Mouse (Mus musculus) ovary, adult 18-20 months (tissue): ENCODE data around the gene Mylip.
A peak's percentile ranks its signal among the peaks of the same experiment; 100 is the strongest.

ENCODE experiments used
- DNase-seq: peaks from one replicate; pipeline ENCODE4 v3.0.0; 2022; ENCODE audit warnings: low spot score, mixed read lengths

The Mylip gene

DNA sequence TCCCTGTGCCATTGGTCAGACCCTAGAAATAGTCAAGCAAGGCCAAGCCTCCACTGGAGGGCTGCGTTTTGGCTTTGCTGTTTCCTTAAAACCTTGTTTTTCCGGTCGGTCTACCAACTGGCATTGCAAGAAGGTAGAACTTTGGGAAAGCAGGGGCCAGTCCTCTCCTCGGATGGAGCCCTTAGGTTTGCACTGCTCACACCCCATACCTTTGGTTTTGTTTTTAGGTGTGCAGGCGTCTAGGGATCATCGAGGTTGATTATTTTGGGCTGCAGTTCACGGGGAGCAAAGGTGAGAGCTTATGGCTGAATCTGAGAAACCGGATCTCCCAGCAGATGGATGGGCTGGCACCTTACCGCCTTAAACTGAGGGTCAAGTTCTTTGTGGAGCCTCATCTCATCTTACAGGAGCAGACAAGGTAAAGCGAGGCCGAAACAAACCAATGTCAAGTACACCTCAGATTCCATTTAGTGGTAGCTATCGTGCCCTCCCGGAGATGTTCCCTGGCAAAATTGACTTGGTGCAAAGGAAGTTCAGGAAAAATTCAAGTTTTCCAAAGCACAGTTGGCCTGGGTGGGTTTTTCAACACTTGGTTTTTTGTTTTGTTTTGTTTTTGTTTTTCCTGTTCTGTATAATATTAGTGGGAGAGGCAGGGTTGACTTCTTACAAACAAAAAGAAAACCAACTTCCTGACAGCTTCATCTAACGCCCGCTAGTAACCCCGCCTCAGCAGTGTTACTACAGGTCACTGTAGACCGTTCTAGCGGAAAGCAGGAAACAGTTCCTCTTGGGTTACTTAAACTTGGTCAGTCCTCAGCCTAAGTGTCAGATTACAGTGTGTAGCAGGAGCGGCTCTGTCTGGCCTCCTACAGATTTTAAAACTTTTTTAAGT, 1.7 kb downstream of the Mylip start:
- DNase-seq: no peak

DNA sequence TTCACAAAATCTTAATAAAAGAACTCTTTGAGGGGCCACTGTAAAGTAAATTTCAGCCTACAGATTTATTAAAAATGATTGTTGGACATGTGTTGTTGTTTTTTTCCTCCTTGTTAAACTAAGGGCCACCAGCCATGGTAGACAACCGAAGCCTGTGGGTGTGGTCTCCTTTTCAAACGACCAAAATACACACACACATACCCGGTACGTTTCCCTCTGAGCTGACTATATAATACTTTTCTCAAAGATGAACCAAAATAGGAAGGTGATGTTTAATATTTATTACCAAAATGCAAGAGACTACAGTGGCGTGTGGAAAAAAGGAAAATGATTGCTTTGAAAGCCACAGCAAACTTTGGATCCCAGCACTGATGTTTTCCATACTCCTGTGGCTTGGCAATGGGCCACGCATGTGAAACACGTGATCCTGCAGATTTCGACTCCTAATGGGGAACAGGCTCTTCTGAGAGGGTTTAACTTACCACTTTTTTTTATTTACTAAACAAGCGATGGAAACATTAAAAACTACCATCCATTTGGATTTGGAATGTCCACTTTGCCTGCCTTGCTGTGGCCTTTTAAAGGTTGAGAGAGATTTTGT, 2.4 kb downstream of the Mylip start:
- DNase-seq: peak; percentile 47

DNA sequence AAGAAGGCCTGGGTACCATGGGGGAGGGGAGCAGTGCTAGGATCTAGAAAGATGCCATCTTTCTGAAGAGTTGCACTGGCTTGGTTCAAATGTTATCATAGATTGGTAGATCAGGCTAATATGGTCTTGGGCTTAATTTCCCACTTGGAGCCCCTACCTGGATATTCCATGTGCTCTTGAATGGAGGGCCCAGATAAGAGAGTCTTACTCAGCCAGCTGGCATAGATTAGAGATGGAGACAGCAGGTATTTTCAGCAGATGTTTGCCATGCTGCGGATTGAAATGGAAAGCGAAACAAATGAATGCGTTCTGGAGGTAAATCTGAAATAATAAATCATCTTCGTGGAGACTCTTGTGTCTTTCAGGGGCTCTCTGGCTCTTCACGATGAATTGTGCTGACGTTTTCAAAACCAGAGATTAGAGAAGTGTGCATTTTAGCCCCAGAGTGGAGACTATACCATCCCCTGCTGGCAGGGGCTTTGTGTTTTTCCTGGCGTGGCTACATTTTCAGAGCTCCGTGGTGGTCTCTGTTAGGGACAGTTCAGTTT, 4.8 kb downstream of the Mylip start:
- no peak for DNase-seq

DNA sequence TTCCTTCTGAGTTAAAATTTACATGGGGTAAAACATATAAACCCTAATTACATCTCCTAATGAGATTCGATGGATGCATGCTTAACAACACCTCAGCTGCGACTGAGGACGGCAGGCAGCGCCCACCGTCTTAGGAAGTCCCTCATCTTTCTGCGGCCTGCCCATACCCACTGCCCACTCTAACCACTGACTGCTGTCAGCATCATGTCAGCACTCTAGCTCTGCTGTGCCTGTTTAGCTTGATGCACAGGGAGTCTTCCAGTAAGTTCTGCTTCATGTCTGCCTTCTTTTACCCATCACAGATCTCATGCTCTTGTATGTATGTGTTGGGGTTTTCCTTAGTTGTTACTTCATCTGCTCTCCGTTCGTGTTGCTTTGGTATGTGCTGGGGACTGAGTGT, 7.2 kb downstream of the Mylip start:
- DNase-seq: no peak

DNA sequence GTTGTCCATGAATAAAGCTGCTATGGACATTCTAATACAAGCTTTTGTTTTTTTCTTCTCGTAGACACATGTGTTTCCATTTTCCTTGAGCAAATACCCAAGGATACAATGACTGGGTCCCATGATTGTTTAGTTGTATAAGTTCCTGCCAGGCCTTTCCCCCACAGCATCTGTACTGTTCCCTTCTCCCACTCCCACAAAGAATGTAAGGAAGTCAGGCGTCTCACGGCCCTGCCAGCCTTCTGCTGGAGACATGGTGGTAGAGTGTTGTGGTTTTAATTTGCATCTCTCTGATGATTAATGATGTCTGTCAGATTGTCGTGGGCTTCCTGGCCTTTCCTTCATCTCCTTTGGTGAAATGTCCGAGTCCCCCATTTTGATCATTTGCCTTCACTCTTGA, 7.7 kb downstream of the Mylip start:
- no peak for DNase-seq

DNA sequence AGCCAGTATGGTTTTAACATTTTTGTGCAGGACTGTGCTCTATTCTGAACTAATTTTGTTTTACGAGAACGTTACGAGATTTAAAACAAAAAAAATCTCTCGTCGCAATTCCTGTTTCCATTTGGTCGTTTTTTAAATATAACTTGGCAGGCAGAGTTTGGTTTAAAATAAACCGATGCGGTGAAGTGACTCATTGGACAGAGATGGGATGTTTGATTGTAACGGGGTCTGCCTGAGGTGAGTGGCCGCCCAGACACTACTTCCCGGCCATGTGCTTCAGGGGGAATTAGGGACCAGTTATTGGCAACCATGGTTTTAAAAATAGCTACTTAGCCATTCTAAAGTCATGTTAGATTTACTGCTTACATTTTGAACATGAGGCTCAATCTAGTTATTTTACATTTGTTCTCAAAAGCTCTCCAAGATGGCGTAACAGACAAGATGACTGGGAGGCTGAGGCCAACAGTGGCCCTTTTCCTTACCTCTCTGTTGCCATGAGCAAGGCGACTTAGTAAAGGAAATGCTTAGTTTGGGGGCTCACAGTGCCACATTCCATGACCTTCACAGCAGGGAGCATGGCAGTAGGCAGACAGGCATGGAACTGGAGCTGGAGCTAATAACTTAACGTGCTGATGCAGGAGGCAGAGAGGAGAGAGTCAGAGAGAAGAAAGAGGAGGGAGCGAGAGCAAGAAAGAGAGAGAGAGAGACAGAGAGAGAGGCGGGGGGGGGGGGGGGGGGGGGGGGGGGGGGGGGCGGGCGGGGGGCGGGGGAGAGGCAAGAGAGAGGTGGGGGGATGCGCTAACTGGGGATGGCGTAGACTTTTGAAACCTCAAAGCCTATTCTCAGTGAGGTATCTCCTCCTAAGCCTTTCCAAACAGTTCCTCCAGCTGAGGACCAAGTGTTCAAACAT, 8.6 kb downstream of the Mylip start:
- DNase-seq: no peak

DNA sequence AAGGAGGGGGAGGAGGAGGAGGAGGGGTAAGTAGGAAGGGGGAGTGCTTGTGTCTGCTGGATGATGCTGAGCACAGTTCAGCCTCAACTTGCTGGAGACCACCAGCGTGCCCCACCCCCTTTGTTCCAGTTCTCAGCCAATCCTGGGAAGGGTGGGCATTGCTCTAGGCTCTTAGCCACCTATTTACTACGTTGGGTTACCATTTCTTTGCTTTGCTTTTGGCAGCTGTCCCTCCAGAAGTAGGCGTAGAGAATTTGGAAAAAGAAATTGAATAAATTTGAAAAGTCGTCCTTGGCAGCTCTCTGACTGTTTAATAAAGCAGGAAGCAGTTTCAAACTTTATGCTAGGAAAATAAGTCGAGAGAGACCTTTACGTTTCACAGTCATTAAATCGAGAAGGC, 11.2 kb downstream of the Mylip start:
- DNase-seq: no peak

DNA sequence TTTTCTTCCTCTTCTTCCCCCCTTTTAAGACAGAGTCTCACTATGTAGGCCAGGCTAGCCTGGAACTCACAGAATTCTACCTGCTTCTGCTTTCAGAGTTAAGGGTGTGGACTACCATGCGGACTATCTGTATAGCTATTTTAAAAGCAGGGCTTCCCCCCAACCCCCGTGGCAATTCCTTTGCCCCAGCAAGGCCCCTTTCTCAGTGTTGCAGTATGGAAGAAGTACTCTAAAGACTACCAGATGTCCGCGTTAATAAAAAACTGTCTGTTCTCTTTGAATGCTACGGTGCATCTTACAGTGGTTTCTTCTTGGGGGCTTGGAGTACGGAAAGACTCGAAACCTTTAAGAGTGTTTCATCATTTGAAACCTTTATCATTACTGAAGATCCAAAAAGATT, 12.3 kb downstream of the Mylip start:
- no peak for DNase-seq

DNA sequence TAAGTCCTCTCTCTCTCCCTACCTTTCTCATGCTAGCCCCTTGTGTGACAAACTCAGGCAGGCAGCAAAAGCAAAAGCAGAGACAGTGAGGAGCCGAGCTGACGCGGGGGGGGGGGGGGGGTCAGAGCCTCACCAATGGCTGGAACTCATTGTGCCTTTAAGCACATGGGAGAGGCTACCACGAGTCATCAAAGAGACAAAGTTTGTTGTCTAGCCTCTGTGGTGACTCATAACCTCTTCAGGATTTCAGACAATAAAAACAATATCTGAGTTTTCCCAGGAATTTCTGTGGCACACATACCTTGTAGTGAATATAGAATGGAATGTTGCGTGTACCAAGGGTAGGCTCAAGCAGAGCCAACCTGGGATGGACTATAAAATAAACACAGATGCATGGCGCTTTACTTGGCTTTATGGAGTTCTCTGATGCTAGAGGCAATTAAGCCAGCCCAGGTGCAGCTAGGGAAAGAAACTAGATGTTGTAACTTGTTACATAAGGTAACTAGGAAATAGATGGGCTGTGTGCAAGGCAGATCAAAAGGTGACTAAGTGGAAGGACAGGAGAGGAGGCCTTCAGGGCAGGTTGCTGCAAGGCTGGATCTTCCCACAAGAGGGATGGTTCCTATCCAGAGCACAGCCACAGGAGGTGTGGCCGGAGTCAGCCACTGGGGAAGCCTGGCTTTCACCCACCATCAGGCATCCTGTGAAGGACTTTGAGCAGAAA, 12.9 kb downstream of the Mylip start:
- no peak for DNase-seq

DNA sequence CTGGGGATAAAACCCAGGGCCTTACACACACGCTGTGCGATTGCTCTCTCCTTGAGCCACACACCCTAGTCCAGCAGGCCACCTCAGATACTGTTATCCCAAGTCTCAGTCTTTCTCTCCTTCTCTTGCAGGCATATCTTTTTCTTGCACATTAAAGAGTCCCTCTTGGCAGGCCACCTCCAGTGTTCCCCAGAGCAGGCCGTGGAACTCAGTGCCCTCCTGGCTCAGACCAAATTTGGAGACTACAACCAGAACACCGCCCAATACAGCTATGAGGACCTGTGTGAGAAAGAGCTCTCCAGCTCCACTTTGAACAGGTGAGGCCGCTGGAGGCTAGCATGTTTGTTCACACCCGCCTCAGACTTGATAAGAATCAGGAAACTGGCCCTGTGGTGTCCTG, 14.7 kb downstream of the Mylip start:
- no peak for DNase-seq

DNA sequence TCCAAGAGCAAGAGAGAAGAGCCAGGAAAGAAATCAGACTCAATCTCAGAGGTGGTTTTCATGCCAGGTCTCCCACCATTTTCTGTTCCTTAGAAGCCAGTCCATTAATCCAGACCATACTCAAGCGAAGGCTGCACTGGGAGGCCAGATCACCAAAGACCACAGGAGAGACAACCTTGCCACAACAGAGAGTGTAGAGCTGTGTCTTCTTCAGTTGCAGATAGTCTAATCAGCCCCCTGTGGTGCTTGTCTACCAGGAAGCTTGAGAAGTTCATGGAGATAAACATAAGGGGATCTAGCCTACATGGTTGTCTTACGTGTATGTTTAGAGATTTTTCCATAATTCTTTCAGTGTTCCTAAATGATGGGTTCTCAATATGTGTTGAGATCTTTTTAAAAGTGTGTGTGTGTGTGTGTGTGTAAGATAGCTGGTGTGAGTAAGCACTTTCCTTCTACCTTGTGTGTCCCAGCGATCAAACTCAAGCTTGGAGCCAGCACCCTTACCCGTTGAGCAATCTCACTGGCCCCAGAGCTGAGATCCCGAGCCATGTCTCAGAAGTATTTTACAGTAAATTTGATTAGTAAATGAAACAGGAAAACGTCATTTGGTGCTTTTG, 15.8 kb downstream of the Mylip start:
- no peak for DNase-seq

DNA sequence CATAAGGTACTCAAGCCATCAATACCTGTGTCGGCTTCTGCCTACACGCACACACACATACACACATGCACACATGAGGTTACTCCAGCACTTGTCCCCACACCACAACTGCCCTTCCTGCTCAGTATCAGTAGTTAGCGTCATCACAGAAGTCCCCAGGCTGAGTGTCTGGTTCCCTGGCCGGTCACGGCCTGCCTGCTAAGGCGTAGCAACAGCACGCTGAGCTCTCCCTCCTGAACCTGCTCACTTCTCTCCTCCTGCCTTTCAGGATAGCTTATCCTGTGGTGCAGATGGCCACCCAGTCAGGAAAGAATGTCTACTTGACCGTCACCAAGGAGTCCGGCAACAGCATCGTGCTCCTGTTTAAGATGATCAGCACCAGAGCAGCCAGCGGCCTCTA, 16.7 kb downstream of the Mylip start:
- DNase-seq: no peak

DNA sequence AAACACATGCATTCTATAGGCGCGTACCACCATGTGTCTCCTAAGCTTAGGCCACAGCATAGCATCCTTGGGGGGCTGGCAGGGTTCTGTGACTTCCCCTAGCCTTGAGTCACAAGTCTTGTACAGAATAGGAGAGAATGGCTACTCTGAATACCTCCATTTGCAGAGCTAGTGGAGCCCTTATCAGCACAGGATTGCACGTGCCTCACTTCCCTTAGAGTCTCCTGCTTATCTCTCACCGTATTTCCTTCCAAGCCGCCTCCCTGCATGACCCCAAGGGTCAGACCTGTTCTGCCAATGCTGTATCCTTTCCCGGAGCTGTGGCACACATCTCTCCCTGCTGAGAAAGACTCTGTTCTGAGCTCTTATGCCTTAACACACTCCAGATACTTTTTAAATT, 17.2 kb downstream of the Mylip start:
- DNase-seq: no peak

DNA sequence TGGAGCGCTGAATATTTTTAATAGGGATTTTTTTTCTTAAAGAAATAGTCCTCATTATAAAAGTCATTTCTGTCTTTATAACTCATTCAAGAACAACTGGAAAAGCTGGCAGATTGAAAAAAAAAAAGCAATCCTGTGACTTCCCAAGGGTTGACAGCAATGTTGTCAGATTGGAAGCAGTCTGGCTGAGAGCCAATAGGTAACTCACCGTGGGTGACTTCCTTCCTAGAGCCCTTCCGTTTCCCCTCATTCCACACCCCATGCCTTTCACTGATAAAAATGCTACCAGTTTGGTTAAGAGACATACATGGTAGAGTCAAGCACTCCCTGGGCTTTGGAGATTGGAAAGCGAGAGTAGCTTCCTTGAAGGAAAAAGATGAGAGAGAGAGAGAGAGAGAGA, 21.4 kb downstream of the Mylip start:
- no peak for DNase-seq

DNA sequence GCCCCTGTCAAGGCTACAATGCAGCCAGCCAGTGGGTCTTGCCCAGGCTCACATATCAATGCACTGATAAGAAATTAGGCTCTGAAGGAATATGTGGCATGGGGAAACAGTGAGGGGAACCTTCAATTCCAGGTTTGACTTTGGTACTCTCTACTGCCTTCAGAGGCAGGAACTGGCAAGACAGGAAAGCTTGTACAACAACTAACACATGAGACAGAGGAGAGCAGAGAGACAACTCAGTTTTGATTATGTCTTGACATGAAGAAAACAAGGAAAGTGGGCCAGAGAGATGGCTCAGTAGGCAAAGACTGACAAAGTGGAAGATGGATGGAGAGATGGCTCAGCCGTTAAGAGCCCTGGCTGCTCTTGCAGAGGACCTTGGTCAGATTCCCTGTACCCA, 23.5 kb downstream of the Mylip start:
- DNase-seq: no peak

DNA sequence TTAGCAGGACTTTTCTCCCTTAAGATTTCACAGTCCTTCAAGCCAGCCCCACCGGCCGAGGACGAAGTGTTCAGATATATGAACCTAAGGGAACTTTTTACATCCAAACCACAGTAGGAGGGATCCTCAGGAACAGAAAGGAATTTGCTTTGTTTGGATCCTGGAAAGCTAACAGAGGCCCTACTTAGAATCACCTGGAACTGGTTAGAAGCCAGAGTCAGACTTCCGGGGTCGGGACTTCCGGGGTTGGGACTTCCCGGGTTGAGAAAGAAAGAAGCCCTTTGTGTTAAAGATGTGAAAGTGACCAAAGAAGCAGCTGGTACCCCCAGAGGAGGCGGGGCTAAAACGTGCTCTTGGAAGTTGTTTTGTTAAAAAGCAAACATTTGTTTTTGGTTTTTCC, 24.5 kb downstream of the Mylip start:
- DNase-seq: no peak

DNA sequence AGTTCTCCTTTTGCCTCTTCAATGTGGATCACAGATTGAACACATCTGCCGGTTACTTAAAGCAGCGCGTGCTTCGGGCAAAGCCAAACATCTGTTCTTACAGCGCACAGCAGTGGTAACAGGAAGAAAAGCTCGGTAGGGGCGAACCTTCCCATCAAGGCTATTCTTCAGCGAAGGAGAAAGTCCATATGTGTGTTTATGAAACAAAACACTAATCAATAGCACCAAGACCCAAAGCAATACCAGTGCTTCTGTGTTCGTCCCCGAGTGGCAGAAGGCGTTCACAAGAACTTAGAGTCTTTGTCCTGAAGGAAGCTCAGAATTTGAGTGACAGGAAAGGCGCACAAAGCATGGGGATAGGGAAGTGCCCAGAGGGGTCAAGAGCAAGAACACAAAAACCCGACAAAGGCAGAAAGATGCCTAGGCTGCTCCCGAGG, 27.1 kb downstream of the Mylip start:
- no peak for DNase-seq

DNA sequence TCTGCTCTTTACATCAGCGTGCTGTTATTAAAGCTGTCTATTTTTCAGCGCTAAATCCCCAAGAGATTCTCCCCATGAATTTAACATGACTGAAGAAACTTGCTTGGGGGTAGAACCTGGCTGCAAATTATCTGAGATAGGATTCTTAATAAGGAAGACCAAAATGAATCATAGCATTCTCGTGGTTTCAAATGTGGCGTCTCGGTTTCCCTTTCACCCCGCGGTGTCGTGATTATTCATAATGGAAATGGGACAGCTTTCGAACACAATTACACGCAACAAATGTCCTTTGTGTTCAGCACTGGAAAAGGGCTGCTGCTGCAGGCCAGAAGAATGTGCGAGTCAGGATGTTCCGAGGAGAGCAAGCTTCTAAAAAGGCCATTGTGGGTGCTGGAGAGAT, 29.4 kb downstream of the Mylip start:
- no peak for DNase-seq

DNA sequence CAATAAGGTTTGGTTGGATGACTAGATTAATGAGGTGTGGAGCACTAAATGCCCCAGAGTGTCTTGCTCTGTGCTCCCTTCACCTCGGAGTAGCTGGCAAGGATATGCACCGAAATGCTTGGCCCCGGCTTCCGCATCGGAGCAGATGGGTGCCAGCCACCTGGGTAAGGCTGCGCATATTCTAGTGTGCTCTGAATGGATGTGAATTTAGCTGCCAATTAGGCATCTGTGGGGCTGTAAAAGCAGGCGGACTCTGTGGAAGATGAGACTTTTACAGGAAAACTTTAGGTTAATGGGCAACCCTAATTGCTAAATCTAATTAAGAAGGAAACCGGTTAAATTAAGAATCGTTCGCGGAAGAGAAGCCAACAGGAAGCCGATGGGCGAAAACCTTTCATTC, 32.7 kb downstream of the Mylip start:
- no peak for DNase-seq

DNA sequence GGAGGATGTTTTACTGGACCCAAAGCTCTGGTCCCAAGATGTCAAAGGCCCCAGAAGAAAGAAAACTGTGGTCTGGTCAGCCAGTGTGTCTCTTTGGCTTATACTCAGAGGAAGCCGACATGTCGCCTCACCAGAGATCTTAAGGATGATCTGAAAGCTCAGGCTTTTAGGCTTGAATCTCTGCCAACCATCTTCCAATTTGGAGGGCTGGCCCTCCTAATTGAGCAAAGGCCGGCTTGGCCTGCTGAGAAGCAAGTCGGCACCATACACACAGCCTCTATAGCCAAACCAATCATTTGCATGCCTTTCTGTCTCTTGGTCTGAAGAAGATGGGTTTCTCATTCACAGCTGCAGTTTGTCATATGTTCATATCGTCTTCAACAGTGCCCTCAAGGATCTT, 33.2 kb downstream of the Mylip start:
- DNase-seq: no peak

DNA sequence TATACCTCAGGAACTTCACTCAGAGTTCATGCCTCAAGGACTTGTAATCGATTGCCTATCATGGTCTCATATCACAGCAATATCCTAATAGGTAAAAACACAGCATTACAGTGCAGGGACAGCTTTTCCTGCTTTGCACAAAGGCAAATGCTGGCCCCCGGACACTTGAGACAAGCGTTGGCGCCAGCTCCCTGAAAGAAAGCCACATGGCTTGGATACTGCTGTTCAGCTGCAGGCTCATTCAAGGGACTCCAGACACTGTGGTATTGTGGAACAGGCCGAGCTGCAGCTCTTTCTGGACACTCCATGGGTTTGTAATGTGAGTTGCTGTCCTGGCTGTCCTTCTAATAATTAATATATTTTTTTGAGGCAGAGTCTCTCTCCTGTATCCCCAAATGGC, 34.4 kb downstream of the Mylip start:
- DNase-seq: no peak
